Mouse (Mus musculus): Measurements from ENCODE around the gene Thy1.

The Thy1 gene

DNA sequence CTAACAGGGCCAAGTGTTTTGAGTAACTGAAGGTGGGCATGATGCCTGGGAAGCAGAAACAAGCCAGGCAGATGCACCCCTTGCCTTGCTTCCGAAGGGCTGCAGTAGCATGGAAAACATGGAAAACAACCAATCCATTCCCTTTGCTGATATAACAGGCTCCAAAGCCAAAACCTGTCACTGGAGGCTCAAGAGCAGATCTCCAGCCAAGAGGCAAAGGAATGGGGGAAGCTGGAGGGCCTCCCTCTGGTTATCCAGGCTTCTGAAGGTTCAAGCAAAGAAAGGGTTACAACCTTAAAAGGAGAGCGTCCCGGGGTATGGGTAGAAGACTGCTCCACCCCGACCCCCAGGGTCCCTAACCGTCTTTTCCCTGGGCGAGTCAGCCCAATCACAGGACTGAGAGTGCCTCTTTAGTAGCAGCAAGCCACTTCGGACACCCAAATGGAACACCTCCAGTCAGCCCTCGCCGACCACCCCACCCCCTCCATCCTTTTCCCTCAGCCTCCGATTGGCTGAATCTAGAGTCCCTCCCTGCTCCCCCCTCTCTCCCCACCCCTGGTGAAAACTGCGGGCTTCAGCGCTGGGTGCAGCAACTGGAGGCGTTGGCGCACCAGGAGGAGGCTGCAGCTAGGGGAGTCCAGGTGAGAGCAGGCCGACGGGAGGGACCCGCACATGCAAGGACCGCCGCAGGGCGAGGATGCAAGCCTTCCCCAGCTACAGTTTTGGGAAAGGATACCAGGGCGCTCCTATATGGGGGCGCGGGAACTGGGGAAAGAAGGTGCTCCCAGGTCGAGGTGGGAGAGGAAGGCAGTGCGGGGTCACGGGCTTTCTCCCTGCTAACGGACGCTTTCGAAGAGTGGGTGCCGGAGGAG, at the start of gene Thy1:
Gene Thy1 (plus strand): TSS at position 549 of the 872 bp plus-strand sequence.
- DNase-seq = peak in 1 of 2 experiments; percentile 3

DNA sequence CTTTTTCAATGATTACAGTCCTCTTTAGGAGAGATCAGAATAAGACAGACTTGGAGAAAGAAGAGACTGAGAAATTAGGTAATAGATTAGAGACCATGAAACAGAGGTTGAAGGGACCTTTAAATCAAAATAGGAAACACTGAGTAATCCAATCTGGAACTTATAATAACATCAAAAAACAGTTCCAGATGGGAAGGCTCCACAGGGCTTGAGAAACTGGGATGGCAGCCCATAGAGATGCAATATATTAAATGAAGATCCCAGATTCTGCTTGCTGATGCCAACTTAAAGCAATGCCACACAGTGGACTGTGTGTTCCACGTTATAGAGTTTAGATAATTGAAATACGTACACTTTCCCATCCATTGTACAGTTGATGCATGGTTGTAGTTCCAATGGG, 45.5 kb upstream of the Thy1 start:
- DNase-seq = no peak

- no peak for DNase-seq
These were observed 44.3 kb upstream of the Thy1 start for GRCm38 (mm10) chr9:43998851-43999250.

DNA sequence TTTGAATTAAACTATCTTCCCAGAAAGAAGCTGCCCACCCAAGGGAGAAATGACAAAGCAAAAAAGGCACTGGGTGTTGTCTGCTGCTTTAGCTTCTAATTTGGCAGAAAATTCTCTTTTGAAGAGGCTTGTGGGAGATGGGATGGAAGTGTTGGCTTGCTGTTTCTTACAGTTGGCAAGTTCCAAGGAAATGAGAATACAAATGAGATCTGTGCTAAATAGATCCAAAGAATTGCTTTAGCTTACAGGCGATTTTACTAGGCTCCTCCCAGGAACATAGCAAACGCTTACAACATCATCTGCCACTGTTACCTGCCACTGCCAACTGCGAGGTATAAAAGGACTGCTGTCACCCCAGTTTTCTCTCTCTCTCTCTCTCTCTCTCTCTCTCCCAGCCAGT, 38.8 kb upstream of the Thy1 start:
- DNase-seq = no peak

DNA sequence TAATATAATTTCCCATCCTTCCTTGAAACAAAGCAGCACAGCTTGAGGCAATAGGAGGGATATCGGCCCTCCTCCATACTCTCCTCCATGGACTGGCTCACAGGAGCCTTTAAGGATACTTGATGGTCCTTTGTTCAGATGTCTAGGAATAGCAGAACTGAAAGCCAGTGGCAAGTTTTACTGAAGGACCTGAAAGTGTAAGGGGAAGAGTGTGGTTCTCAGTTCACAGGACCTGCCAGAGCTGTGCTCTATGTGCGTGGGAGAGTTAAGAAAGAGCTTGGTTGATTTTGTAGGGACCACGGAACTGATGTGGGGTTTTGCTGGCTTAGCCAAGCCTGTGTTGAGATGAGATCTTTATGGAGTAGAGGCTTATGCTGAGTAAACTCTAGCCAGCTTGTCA, 37.9 kb upstream of the Thy1 start:
- DNase-seq = no peak

- DNase-seq = no peak
These were observed 35.9 kb upstream of the Thy1 start for GRCm38 (mm10) chr9:44007323-44007722.

- DNase-seq = no peak
These were observed 35.2 kb upstream of the Thy1 start for GRCm38 (mm10) chr9:44007991-44008390.

DNA sequence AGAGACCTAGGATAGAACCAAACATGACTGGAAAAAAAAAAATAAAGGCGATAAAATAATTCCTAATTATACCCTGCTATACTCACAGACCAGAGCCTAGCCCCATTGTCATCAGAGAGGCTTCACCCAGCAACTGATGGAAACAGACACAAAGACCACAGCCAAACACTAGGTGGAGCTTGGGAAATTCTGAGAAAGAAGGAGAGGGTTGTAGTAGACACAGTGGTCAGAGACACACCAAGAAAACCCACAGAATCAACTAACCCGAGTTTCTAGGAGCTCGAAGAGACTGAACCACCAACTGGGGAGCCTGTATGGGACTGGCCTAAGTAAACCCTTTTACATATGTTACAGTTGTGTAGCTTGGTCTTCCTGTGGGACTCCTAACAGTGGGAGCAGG, 32.3 kb upstream of the Thy1 start:
- no peak for DNase-seq

- no peak for DNase-seq
These were observed 31.5 kb upstream of the Thy1 start for GRCm38 (mm10) chr9:44011668-44012067.

GRCm38 (mm10) chr9:44012164-44012563, 31.0 kb upstream of the Thy1 start:
- no peak for DNase-seq

- peak; percentile 45 to 73 for DNase-seq
These were observed 30.4 kb upstream of the Thy1 start for GRCm38 (mm10) chr9:44012761-44013301.

DNA sequence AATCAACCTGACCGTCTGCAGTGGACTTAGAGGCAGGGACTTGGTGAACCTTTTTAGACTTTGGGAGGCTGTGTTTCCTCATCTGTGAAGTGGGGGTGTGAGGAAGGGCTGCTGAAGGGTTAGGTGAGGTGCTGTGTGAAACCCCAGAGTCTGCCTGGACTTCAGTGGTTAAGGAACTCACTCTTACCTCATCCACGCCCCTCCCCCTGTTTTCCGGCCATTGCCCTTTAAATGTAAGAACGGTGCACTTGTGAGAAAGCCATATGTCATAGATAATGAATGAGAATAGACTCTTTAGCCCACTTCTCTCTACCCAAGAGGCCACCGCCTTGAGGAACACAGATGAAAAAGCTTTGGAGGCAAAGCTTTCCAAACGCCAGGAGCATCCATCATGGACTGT, 29.4 kb upstream of the Thy1 start:
- peak in 1 of 2 experiments; percentile 35 for DNase-seq

- no peak for DNase-seq
These were observed 26.9 kb upstream of the Thy1 start for GRCm38 (mm10) chr9:44016304-44016703.

DNA sequence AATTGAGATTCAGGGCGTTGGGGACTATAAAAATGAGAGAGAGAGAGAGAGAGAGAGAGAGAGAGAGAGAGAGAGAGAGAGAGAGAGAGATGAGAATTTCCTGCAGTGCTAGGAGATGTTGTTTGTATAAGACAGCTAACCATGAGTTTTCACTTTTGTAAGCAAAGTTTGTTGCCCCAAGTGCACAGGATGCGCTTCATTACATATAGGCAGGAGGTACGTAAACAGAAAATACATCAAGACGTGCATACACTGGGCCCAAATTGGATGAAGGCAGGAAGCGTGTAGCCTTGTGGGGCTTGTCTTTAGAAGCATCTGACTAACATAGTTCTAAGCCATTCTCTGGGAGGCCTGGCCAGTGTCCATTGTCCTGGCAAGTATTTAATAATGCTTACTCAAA, 25.3 kb upstream of the Thy1 start:
- no peak for DNase-seq

GRCm38 (mm10) chr9:44020001-44020400, 23.2 kb upstream of the Thy1 start:
- no peak for DNase-seq

DNA sequence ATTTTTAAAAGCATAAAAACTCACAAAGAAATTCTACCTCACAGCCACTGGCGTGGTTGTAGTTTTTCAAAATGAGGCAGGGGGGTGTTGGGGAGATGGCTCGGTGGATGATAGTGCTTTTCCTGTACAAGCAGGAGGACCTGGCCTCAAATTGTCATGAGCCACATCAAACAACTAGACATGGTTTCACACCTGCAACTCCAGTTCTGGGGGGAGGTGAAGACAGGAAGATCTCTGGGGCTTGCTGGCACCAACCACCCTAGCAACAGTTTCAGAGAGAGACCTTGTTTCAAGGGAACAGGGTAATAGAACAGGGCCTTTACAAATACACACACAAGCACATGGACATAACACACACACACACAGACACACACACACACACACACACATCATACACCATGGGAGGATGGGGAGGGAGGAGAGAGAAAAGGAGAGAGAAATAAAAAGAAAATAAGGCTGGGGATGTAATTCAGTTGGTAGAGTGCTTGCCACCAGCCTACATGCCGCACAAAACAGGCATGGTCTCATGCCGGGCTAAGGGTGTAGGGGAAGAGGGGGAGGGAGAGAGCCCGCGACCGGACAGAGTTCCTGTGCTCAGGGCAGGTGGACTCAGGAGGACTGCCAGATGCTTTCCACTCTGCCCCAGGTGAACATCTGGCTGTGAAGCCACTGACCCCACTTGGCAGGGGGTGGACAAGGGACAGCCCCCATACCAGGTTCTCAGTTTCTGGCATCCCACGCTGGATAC, 20.9 kb upstream of the Thy1 start:
- DNase-seq = no peak

DNA sequence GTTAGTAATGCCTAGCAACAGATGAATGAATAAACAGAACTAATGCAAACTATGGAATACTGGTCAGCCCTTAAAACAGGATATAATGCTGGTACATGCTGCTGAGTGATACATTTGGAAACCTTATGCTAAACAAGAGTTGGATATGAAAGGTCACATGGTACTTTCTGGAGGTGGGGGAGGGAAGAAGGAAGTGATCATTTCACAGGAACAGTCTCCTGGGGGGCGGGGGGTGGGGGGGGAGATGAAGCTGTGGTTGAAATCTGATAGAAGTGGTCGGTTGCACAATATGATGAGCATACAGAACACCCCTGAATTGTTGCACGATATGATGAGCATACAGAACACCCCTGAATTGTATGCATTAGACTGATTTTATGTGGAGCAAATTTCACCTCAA, 19.1 kb upstream of the Thy1 start:
- DNase-seq = no peak

DNA sequence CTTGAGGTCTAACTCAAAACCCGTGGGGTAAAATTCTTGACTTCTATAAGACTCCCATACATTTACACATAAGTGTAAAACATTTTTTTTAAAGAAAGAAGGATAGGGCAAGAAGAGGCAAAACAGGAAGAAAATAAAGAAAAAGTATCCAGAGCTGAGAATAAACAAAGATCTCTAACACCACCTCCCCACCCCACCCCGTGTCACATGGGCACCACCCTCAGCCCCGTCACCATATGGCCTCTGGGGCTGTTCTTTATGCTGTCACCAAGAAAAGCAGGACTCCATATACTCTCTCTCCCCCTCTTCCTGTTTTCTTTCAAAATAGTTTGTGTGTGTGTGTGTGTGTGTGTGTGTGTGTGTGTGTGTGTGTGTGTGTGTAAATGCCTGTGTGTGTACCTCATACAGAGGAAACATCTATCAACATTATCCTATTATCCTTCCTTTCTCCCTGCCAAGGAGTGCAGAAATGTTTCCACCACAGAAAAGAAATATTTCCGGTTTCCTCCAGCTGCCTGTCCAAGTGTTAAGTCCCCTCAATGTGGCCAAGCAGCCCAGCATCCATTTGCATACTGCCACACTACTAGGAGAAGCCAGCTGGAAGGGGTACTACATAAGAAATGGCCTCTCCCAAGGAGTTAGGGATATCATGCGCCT, 13.5 kb upstream of the Thy1 start:
- peak in 1 of 2 experiments; percentile 3 for DNase-seq

DNA sequence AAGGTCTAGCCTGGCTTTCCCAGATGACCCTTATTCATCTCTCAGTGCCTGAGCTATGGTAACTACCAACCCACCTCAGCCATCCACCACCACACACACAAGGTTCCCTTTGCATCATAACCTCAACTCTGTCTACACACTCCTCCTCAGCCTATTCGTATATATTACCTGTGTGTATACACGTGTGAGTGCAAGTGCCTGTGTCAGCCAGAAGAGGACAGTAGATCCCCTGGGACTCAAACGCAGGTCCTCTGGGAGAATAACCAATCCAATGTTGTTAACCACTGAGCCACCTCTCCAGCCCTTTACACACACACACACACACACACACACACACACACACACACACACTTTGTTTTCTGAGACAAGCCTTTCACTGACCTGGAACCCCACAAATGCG, 12.5 kb upstream of the Thy1 start:
- DNase-seq = no peak

- DNase-seq = no peak
These were observed 12.1 kb upstream of the Thy1 start for GRCm38 (mm10) chr9:44031079-44031478.

- no peak for DNase-seq
These were observed 11.2 kb upstream of the Thy1 start for GRCm38 (mm10) chr9:44031946-44032345.

GRCm38 (mm10) chr9:44033317-44033716, 9.9 kb upstream of the Thy1 start:
- DNase-seq = no peak
